Mouse (Mus musculus): ENCODE measurements around the gene Rdh5. TPM values are rescaled to one million over a fixed set of nuclear protein-coding genes. Genes with fewer than 3 reads are reported as not detected.

Rdh5 gene
- total RNA-seq, 2 experiments from 2014 or later = 9.8 to 11.8 TPM

- peak; percentile 82 to 84 for DNase-seq (ENCODE audit: low spot score in 2 of 2)
These were observed 13.1 kb downstream of the Rdh5 start for GRCm38 (mm10) chr10:128909567-128910028.

- no peak for DNase-seq (ENCODE audit: low spot score in 2 of 2)
These were observed 13.8 kb downstream of the Rdh5 start for GRCm38 (mm10) chr10:128908778-128909448.

- DNase-seq (ENCODE audit: low spot score in 2 of 2) = no peak
These were observed 17.9 kb downstream of the Rdh5 start for GRCm38 (mm10) chr10:128904812-128905211.

- no peak for DNase-seq (ENCODE audit: low spot score in 2 of 2)
These were observed 20.2 kb downstream of the Rdh5 start for GRCm38 (mm10) chr10:128902409-128902988.

GRCm38 (mm10) chr10:128901409-128901808 lies 21.3 kb downstream of the Rdh5 start:
- no peak for DNase-seq (ENCODE audit: low spot score in 2 of 2)

- no peak for DNase-seq (ENCODE audit: low spot score in 2 of 2)
These were observed 22.0 kb downstream of the Rdh5 start, which contains the start of gene Cd63 for GRCm38 (mm10) chr10:128900698-128901097. Gene Cd63, plus strand, starts transcription at chr10:128900989.

GRCm38 (mm10) chr10:128899759-128900490 lies 22.8 kb downstream of the Rdh5 start:
- no peak for DNase-seq (ENCODE audit: low spot score in 2 of 2)

- no peak for DNase-seq (ENCODE audit: low spot score in 2 of 2)
These were observed 25.2 kb downstream of the Rdh5 start for GRCm38 (mm10) chr10:128897501-128897900.

GRCm38 (mm10) chr10:128896807-128897206 lies 25.9 kb downstream of the Rdh5 start:
- no peak for DNase-seq (ENCODE audit: low spot score in 2 of 2)

GRCm38 (mm10) chr10:128895952-128896693 lies 26.6 kb downstream of the Rdh5 start:
- DNase-seq (ENCODE audit: low spot score in 2 of 2) = no peak

- DNase-seq (ENCODE audit: low spot score in 2 of 2) = peak in 1 of 2 experiments; percentile 71
These were observed 27.3 kb downstream of the Rdh5 start for GRCm38 (mm10) chr10:128895437-128895836.

GRCm38 (mm10) chr10:128892246-128892645 lies 30.4 kb downstream of the Rdh5 start:
- no peak for DNase-seq (ENCODE audit: low spot score in 2 of 2)

GRCm38 (mm10) chr10:128891296-128892094 lies 31.2 kb downstream of the Rdh5 start, which contains the start of gene Gdf11:
Gene Gdf11, minus strand, starts transcription at chr10:128891718.
- DNase-seq (ENCODE audit: low spot score in 2 of 2) = peak; percentile 31 to 39

- DNase-seq (ENCODE audit: low spot score in 2 of 2) = no peak
These were observed 32.0 kb downstream of the Rdh5 start for GRCm38 (mm10) chr10:128890383-128891295.

GRCm38 (mm10) chr10:128889846-128890245 lies 32.8 kb downstream of the Rdh5 start:
- no peak for DNase-seq (ENCODE audit: low spot score in 2 of 2)

GRCm38 (mm10) chr10:128888941-128889827 lies 33.5 kb downstream of the Rdh5 start:
- no peak for DNase-seq (ENCODE audit: low spot score in 2 of 2)

- DNase-seq (ENCODE audit: low spot score in 2 of 2) = no peak
These were observed 40.6 kb downstream of the Rdh5 start for GRCm38 (mm10) chr10:128882067-128882466.

- peak in 1 of 2 experiments; percentile 18 for DNase-seq (ENCODE audit: low spot score in 2 of 2)
These were observed 43.9 kb downstream of the Rdh5 start for GRCm38 (mm10) chr10:128878811-128879210.

Measured in adrenal gland, adult 18-20 months (tissue).